Mouse (Mus musculus) megakaryocyte-erythroid progenitor cell, adult 5 weeks (primary cell): ENCODE measurements around the gene Cdk2ap2. TPM values are rescaled to one million over a fixed set of nuclear protein-coding genes. Genes with fewer than 3 reads are reported as not detected.

Source experiments
- polyA plus RNA-seq: library from polyadenylated mRNA; stranded (reverse); fragments of >175 nt; gene quantifications from 2 replicates; pipeline ENCODE4 v1.2.3, GENCODE M21; 2012

Cdk2ap2 gene
- 126 and 175 TPM in 2 replicates for polyA plus RNA-seq

GRCm38 (mm10) chr19:4096642-4097440 is at the start of gene Cdk2ap2:
Gene Cdk2ap2 (plus strand): TSS chr19:4097182.

GRCm38 (mm10) chr19:4059069-4059740 is 37.8 kb upstream of the Cdk2ap2 start, which contains the start of gene Gstp3:
Gene Gstp3 (minus strand): TSS chr19:4059569.

GRCm38 (mm10) chr19:4081394-4081793 is 15.6 kb upstream of the Cdk2ap2 start, which contains the start of gene Cabp2:
Gene Cabp2 (plus strand): TSS chr19:4081578.

GRCm38 (mm10) chr19:4099837-4100717 is 3.1 kb downstream of the Cdk2ap2 start, which contains the start of gene Pitpnm1:
Gene Pitpnm1 (plus strand): TSS chr19:4099998.

GRCm38 (mm10) chr19:4125741-4126696 is 29.0 kb downstream of the Cdk2ap2 start, which contains the start of gene Aip:
Gene Aip (minus strand): TSS chr19:4125858.

GRCm38 (mm10) chr19:4139446-4139845 is 42.5 kb downstream of the Cdk2ap2 start, which contains the start of gene Gpr152:
Gene Gpr152 (plus strand): TSS chr19:4139787.

GRCm38 (mm10) chr19:4143759-4144268 is 46.8 kb downstream of the Cdk2ap2 start, which contains the start of gene Cabp4:
Gene Cabp4 (minus strand): TSS chr19:4144033.

GRCm38 (mm10) chr19:4148491-4148806 is 51.5 kb downstream of the Cdk2ap2 start, which contains the start of gene Coro1b:
Gene Coro1b (plus strand): TSS chr19:4148619.

Other genes with a start within 250 kb of the Cdk2ap2 start
- gene Chka, start 245.4 kb upstream of the Cdk2ap2 start, polyA plus RNA-seq = 25.3 and 29.5 TPM in 2 replicates
- 247 and 284 TPM in 2 replicates for gene Tcirg1, start 190.0 kb upstream of the Cdk2ap2 start, polyA plus RNA-seq
- 133 and 144 TPM in 2 replicates for gene Ndufs8, start 184.4 kb upstream of the Cdk2ap2 start, polyA plus RNA-seq
- 5.0 and 8.2 TPM in 2 replicates for gene Aldh3b1, start 167.4 kb upstream of the Cdk2ap2 start, polyA plus RNA-seq
- gene Unc93b1, start 162.0 kb upstream of the Cdk2ap2 start, polyA plus RNA-seq = 182 and 302 TPM in 2 replicates
- 0.06 and 0.10 TPM in 2 replicates for gene Aldh3b3, start 138.5 kb upstream of the Cdk2ap2 start, polyA plus RNA-seq
- gene Aldh3b2, start 124.9 kb upstream of the Cdk2ap2 start, polyA plus RNA-seq = 0.24 TPM in 1 of 2 replicates, not detected in the other
- 7.7 and 8.3 TPM in 2 replicates for gene Acy3, start 110.6 kb upstream of the Cdk2ap2 start, polyA plus RNA-seq
- not detected in 2 replicates for gene Tbx10, start 104.4 kb upstream of the Cdk2ap2 start, polyA plus RNA-seq
- 14.7 and 18.3 TPM in 2 replicates for gene Nudt8, start 96.6 kb upstream of the Cdk2ap2 start, polyA plus RNA-seq
- 4.1 and 6.3 TPM in 2 replicates for gene Gm49405, start 96.6 kb upstream of the Cdk2ap2 start, polyA plus RNA-seq
- 10.4 and 16.4 TPM in 2 replicates for gene Doc2g, start 93.9 kb upstream of the Cdk2ap2 start, polyA plus RNA-seq
- 247 and 250 TPM in 2 replicates for gene Ndufv1, start 84.4 kb upstream of the Cdk2ap2 start, polyA plus RNA-seq
- gene Gstp1, start 59.2 kb upstream of the Cdk2ap2 start, polyA plus RNA-seq = 122 and 136 TPM in 2 replicates
- gene Gstp2, start 51.2 kb upstream of the Cdk2ap2 start, polyA plus RNA-seq = 1.7 TPM in 1 of 2 replicates, not detected in the other
- 0.79 and 1.2 TPM in 2 replicates for gene Gstp3, start 37.6 kb upstream of the Cdk2ap2 start, polyA plus RNA-seq
- not detected in 2 replicates for gene Cabp2, start 15.6 kb upstream of the Cdk2ap2 start, polyA plus RNA-seq
- 67.2 and 92.9 TPM in 2 replicates for gene Pitpnm1, start 2.8 kb downstream of the Cdk2ap2 start, polyA plus RNA-seq
- gene Aip, start 28.7 kb downstream of the Cdk2ap2 start, polyA plus RNA-seq = 114 and 132 TPM in 2 replicates
- 0.03 TPM in 1 of 2 replicates, not detected in the other for gene Gpr152, start 42.6 kb downstream of the Cdk2ap2 start, polyA plus RNA-seq
- gene Cabp4, start 46.9 kb downstream of the Cdk2ap2 start, polyA plus RNA-seq = 0.14 and 0.15 TPM in 2 replicates
- gene Coro1b, start 51.4 kb downstream of the Cdk2ap2 start, polyA plus RNA-seq = 166 and 202 TPM in 2 replicates
- gene Ptprcap, start 56.4 kb downstream of the Cdk2ap2 start, polyA plus RNA-seq = 508 and 717 TPM in 2 replicates
- 88.1 and 93.8 TPM in 2 replicates for gene Rps6kb2, start 66.2 kb downstream of the Cdk2ap2 start, polyA plus RNA-seq
- gene Carns1, start 78.3 kb downstream of the Cdk2ap2 start, polyA plus RNA-seq = 5.7 and 6.3 TPM in 2 replicates
- 58.6 and 71.5 TPM in 2 replicates for gene Tbc1d10c, start 94.1 kb downstream of the Cdk2ap2 start, polyA plus RNA-seq
- gene Ppp1ca, start 94.9 kb downstream of the Cdk2ap2 start, polyA plus RNA-seq = 614 and 638 TPM in 2 replicates
- 27.8 and 31.6 TPM in 2 replicates for gene Rad9a, start 104.5 kb downstream of the Cdk2ap2 start, polyA plus RNA-seq
- gene Clcf1, start 117.1 kb downstream of the Cdk2ap2 start, polyA plus RNA-seq = 12.5 and 17.5 TPM in 2 replicates
- gene AC109138.7, start 117.2 kb downstream of the Cdk2ap2 start, polyA plus RNA-seq = 33.8 and 36.5 TPM in 2 replicates
- 38.1 and 42.7 TPM in 2 replicates for gene Pold4, start 134.7 kb downstream of the Cdk2ap2 start, polyA plus RNA-seq
- 30.3 and 41.9 TPM in 2 replicates for gene Ssh3, start 172.0 kb downstream of the Cdk2ap2 start, polyA plus RNA-seq
- 10.8 and 11.6 TPM in 2 replicates for gene Ankrd13d, start 186.0 kb downstream of the Cdk2ap2 start, polyA plus RNA-seq
- 941 and 1,009 TPM in 2 replicates for gene Grk2, start 209.0 kb downstream of the Cdk2ap2 start, polyA plus RNA-seq